Mouse (Mus musculus): ENCODE measurements around the gene Hist1h1d.
A peak's percentile ranks its signal among the peaks of the same experiment; 100 is the strongest.

DNA sequence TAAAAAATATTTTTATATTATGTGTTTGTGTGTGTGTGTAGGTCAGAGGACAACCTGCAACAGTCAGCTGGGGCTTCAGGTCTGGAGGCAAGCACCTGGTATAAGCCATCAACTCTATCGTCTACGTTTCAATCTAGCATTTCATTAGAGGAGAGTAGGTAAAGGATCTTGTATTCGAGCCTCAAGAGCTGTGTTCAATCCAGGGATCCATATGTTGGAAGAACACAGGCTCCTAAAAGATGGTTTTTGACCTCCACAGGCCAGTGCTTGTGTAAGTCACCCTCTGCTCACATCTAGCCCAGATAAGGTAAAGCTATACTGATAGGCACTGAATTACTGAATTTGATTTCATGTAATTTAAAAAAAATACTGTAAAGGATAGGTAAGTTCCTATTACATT, 3.8 kb downstream of the Hist1h1d start:
- TF ChIP-seq TAL1 (conservative IDR thresholded peaks at IDR 0.05; ENCODE audit: low read depth, low read length) (no peak), CTCF (IDR thresholded peaks at IDR 0.05; ENCODE audit: low read depth, low read length) (no peak), POLR2AphosphoS5 (IDR thresholded peaks at IDR 0.05; ENCODE audit: insufficient replicate concordance, low read depth, low read length) (peak; percentile 63; the same call in 1 of the 2 replicates), GATA1 (IDR thresholded peaks at IDR 0.05; ENCODE audit: borderline replicate concordance, low read length) (no peak), GATA2 (IDR thresholded peaks at IDR 0.05; ENCODE audit: borderline replicate concordance, low read depth, low read length) (no peak)

Measured in G1E (cell line).